Mouse (Mus musculus): ENCODE measurements at regions not wholly inside any gene's neighbourhood (a gene's known extent, or its start where the extent isn't known, plus 50 kb on each side); places are given as distances from the start of the nearest gene placed in this dataset.

DNA sequence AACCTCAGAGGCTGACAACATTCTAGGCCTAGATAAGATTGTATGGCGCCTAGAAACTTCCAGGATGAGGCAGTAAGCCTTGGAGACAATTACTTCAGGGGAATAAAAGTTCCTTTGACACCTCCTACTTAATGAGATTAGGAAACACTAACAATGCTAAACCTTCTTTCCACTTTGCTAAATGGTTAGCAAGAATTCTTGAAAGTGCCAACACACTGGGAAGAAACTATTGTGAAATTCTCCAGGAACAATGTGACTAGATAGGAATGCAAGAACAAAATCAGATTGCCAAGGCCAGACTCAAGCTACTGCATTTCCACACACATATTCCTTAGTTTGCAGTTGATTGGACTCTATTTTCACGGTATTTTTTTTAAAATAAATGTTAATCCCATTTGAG lies 76.0 kb upstream of the Dpyd start:
- Histone ChIP-seq H3K36me3 (ENCODE audit: control insufficient read depth, insufficient read depth) (no peaks in the 10 kb centered on the region), H3K9ac (replicated peaks; ENCODE audit: low read depth, low read length) (no peak overlapping the region), H3K4me2 (ENCODE audit: low read length) (no peak overlapping the region), H3K4me3 (replicated peaks; ENCODE audit: low read length) (no peak overlapping the region), H3K4me1 (replicated peaks; ENCODE audit: control insufficient read depth, insufficient read depth, low read length) (0 out of 2 replicates have a peak, but pooled peaks cover 2% of the 10 kb centered on the region), H3K27me3 (replicated peaks; ENCODE audit: control insufficient read depth, insufficient read depth, low read length) (no peaks in the 10 kb centered on the region), H3K9me3 (ENCODE audit: control insufficient read depth, low read length) (no peaks in the 10 kb centered on the region), H3K27ac (ENCODE audit: low read length) (no peak overlapping the region)
- WGBS = 62% methylated on average over 2 of the region's 2 CpGs
- ATAC-seq = no peak

DNA sequence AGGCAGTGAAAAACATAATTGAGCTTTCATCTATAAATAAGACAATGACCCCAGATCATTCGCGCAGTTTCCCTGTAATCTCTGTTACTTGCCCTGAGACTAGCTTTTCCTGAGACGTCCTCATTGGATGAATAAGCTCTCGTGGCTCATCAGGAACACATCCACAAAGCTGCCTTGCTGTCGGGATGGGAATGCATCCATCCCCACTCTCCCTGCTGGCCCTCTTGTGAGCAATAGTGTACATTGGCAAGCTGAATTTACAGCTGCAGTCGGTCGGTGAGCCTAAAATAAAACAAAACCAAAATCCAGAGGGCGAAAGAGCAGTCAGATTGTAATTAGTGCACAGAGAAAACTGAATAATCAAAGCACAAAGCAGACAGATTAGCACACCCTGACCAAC lies 74.5 kb upstream of the Dpyd start:
- no peak for ATAC-seq
- no peaks in the 10 kb centered on the region for H3K9me3 ChIP-seq (ENCODE audit: control insufficient read depth, low read length)
- 55% methylated on average over 8 of the region's 8 CpGs for WGBS
- H3K27ac ChIP-seq (ENCODE audit: low read length) = no peak overlapping the region
- H3K4me1 ChIP-seq (replicated peaks; ENCODE audit: control insufficient read depth, insufficient read depth, low read length) = 0 out of 2 replicates have a peak, but pooled peaks cover 2% of the 10 kb centered on the region
- H3K9ac ChIP-seq (replicated peaks; ENCODE audit: low read depth, low read length) = no peak overlapping the region
- H3K4me2 ChIP-seq (ENCODE audit: low read length) = no peak overlapping the region
- no peak overlapping the region for H3K4me3 ChIP-seq (replicated peaks; ENCODE audit: low read length)
- no peaks in the 10 kb centered on the region for H3K27me3 ChIP-seq (replicated peaks; ENCODE audit: control insufficient read depth, insufficient read depth, low read length)
- H3K36me3 ChIP-seq (ENCODE audit: control insufficient read depth, insufficient read depth) = no peaks in the 10 kb centered on the region

DNA sequence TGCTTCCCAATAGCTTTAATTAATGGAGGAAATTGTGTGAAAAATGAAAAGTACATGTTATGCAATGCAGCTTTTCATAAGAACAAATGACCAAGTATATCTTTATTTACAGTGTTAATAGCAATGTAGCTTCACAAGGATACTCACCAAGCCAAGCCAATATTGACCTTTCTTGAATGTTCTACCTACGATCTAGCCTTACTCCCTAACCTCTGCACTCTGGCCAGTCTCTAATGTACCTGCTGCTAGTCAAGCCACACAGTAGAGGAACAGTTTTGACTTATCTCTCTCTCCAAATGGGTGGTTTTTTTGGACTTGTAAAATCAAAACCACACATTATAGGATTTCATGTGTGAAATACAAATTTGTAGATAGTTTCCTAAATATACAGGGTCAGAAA lies 70.8 kb upstream of the Dpyd start:
- Histone ChIP-seq H3K9me3 (ENCODE audit: control insufficient read depth, low read length) (no peaks in the 10 kb centered on the region), H3K4me3 (replicated peaks; ENCODE audit: low read length) (no peak overlapping the region), H3K9ac (replicated peaks; ENCODE audit: low read depth, low read length) (no peak overlapping the region), H3K4me1 (replicated peaks; ENCODE audit: control insufficient read depth, insufficient read depth, low read length) (0 out of 2 replicates have a peak, but pooled peaks cover 2% of the 10 kb centered on the region), H3K27ac (ENCODE audit: low read length) (no peak overlapping the region), H3K4me2 (ENCODE audit: low read length) (no peak overlapping the region), H3K27me3 (replicated peaks; ENCODE audit: control insufficient read depth, insufficient read depth, low read length) (no peaks in the 10 kb centered on the region), H3K36me3 (ENCODE audit: control insufficient read depth, insufficient read depth) (no peaks in the 10 kb centered on the region)
- WGBS = 97% methylated on average over 1 of the region's 1 CpGs
- no peak for ATAC-seq

DNA sequence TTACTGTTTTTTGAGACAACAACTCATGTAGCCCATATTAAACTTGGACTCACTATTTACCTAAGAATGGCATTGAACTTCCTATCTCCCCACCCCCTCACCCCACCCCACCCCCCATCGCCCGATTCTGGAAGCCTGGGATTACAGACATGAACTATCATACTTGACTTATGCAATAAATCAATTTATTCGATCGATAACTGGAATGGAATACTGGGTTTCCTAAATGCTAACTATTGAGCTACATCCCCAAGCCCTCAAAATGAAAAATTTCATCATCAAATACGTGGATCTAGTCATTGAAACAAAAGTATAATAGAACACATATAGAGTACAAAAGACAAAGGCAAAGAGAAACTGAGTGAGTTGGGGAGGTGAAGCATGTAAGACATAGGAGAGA lies 70.1 kb upstream of the Dpyd start:
- Histone ChIP-seq H3K36me3 (ENCODE audit: control insufficient read depth, insufficient read depth) (no peaks in the 10 kb centered on the region), H3K27ac (ENCODE audit: low read length) (no peak overlapping the region), H3K4me2 (ENCODE audit: low read length) (no peak overlapping the region), H3K9ac (replicated peaks; ENCODE audit: low read depth, low read length) (no peak overlapping the region), H3K4me3 (replicated peaks; ENCODE audit: low read length) (no peak overlapping the region), H3K27me3 (replicated peaks; ENCODE audit: control insufficient read depth, insufficient read depth, low read length) (no peaks in the 10 kb centered on the region), H3K9me3 (ENCODE audit: control insufficient read depth, low read length) (no peaks in the 10 kb centered on the region), H3K4me1 (replicated peaks; ENCODE audit: control insufficient read depth, insufficient read depth, low read length) (0 out of 2 replicates have a peak, but pooled peaks cover 2% of the 10 kb centered on the region)
- WGBS = 92% methylated on average over 5 of the region's 5 CpGs
- ATAC-seq = no peak

DNA sequence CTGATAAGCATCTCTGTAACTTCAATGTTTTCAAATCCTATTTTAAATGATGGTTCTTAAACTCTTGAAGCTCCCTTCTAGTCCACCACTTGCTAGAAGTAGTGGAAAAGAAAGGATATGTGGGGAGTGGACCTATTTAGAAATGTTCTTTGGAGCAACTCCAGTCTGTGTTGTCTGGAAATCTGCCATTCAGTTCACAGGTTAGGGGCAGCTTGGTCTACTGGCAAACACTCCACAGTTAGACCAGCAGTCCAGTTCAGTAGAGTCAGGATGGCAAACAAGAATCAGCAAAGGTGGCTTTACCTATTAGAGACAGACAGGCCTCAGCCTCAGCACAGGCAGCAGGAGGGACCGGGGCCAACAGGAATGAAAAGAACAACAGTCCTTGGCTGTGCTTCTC lies 67.3 kb upstream of the Dpyd start:
- Histone ChIP-seq H3K36me3 (ENCODE audit: control insufficient read depth, insufficient read depth) (no peaks in the 10 kb centered on the region), H3K9ac (replicated peaks; ENCODE audit: low read depth, low read length) (no peak overlapping the region), H3K27ac (ENCODE audit: low read length) (no peak overlapping the region), H3K4me1 (replicated peaks; ENCODE audit: control insufficient read depth, insufficient read depth, low read length) (no peaks in the 10 kb centered on the region), H3K27me3 (replicated peaks; ENCODE audit: control insufficient read depth, insufficient read depth, low read length) (no peaks in the 10 kb centered on the region), H3K9me3 (ENCODE audit: control insufficient read depth, low read length) (no peaks in the 10 kb centered on the region), H3K4me3 (replicated peaks; ENCODE audit: low read length) (no peak overlapping the region), H3K4me2 (ENCODE audit: low read length) (no peak overlapping the region)
- no peak for ATAC-seq
- WGBS = 88% methylated on average over 1 of the region's 1 CpGs

DNA sequence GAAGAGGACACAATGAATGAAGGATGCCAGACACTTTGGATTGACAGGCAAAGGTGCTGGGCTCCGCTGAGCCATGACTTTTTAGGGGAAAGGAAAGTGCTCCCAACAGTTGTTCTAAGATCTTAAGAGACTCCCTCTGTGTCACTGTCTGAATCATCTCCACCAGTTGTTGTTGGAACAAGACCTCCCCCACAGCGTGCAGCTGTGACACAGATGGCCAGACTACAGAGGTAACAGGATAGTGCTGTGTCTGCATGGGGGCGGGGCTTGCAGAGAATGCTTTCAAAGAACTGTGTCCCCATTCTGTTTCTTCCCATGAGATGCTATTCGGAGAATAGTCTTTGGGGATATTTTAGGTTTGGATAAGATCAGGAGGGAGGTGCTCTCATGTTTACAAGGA lies 61.7 kb upstream of the Dpyd start:
- no peaks in the 10 kb centered on the region for H3K9me3 ChIP-seq (ENCODE audit: control insufficient read depth, low read length)
- no peak overlapping the region for H3K27ac ChIP-seq (ENCODE audit: low read length)
- H3K27me3 ChIP-seq (replicated peaks; ENCODE audit: control insufficient read depth, insufficient read depth, low read length) = no peaks in the 10 kb centered on the region
- ATAC-seq = no peak
- H3K4me1 ChIP-seq (replicated peaks; ENCODE audit: control insufficient read depth, insufficient read depth, low read length) = no peaks in the 10 kb centered on the region
- no peak overlapping the region for H3K9ac ChIP-seq (replicated peaks; ENCODE audit: low read depth, low read length)
- H3K36me3 ChIP-seq (ENCODE audit: control insufficient read depth, insufficient read depth) = no peaks in the 10 kb centered on the region
- WGBS = 47% methylated on average over 4 of the region's 4 CpGs
- H3K4me3 ChIP-seq (replicated peaks; ENCODE audit: low read length) = no peak overlapping the region
- H3K4me2 ChIP-seq (ENCODE audit: low read length) = no peak overlapping the region

DNA sequence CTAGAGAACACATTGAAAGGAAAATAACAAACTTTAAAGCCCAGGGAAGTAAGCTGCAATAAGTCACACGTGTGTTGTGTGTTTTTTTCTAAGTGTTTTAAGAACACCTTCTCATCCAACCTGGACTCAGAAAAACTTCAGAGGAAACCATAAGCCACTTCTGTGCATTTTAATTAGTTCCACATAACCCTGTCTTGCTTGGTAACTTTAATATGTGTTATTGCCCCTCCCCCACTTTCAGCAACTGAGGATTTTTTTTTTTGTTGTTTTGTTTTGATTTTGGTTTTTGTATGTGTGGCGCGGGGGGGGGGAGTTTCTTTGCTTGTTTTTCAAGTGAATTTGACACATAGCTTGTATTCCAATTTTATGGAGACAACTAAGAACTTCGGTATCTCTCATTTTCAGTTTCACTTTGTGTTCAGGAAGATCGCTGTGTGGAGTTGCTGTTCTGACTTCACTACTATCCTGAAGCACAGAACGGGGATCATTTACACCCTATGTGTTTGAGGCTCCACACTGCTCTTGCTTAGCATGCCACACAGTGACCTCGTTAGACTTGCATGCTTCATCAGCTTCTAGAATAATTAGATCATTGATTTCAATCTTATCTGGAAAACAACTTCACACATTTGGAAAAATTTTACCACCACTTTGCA lies 54.2 kb upstream of the Dpyd start:
- Histone ChIP-seq H3K27ac (ENCODE audit: low read length) (no peak overlapping the region), H3K9me3 (ENCODE audit: control insufficient read depth, low read length) (no peaks in the 10 kb centered on the region), H3K9ac (replicated peaks; ENCODE audit: low read depth, low read length) (no peak overlapping the region), H3K4me2 (ENCODE audit: low read length) (no peak overlapping the region), H3K27me3 (replicated peaks; ENCODE audit: control insufficient read depth, insufficient read depth, low read length) (no peaks in the 10 kb centered on the region), H3K36me3 (ENCODE audit: control insufficient read depth, insufficient read depth) (no peaks in the 10 kb centered on the region), H3K4me3 (replicated peaks; ENCODE audit: low read length) (no peak overlapping the region), H3K4me1 (replicated peaks; ENCODE audit: control insufficient read depth, insufficient read depth, low read length) (peaks cover 10% of the 10 kb centered on the region)
- no peak; the same call in 1 of the 2 replicates for ATAC-seq
- WGBS = 60% methylated on average over 7 of the region's 7 CpGs

DNA sequence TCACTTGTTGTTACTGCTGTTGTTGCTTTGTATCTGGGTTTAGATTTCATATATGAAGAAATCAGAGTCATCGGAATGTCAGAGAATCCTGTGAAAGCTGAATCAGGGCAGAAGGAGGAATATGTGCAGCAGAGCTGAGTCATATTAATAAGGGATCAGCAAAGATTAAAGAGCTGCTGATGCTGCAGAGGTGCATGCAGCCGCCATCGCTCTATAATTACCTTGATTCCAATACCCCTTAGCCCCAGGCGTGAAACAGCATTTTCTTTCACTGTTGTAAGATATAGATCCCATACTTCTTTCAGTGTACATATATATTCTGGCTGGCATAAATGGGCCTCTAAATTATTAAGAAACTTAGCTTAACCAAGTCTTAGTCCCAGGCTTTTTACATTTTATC lies 51.1 kb upstream of the Dpyd start:
- H3K4me3 ChIP-seq (replicated peaks; ENCODE audit: low read length) = no peak overlapping the region
- H3K4me1 ChIP-seq (replicated peaks; ENCODE audit: control insufficient read depth, insufficient read depth, low read length) = peaks cover 10% of the 10 kb centered on the region
- ATAC-seq = no peak
- H3K27me3 ChIP-seq (replicated peaks; ENCODE audit: control insufficient read depth, insufficient read depth, low read length) = no peaks in the 10 kb centered on the region
- H3K4me2 ChIP-seq (ENCODE audit: low read length) = no peak overlapping the region
- no peaks in the 10 kb centered on the region for H3K9me3 ChIP-seq (ENCODE audit: control insufficient read depth, low read length)
- H3K9ac ChIP-seq (replicated peaks; ENCODE audit: low read depth, low read length) = no peak overlapping the region
- H3K36me3 ChIP-seq (ENCODE audit: control insufficient read depth, insufficient read depth) = peaks cover under 1% of the 10 kb centered on the region; the same call in 1 of the 2 replicates
- no peak overlapping the region for H3K27ac ChIP-seq (ENCODE audit: low read length)
- WGBS = 79% methylated on average over 4 of the region's 4 CpGs

DNA sequence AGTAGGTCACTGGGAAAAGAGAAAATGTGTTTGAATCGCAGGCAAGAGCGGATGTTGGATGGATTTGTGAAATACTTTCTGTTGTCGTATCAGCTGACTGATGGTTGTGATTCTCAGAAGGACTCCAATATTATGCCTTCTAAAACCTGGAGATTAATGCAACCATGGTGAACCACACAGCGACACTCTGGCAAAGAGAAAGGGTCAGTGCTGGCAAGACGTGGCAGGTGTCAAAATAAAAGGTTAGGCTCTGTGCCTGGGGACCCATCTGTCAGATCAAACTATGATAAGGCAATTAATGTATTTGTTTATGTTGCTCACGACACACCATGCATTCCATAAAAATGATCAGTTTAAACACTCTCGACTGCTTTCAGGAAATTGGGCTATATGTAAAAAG lies 50.0 kb upstream of the Dpyd start:
- H3K9ac ChIP-seq (replicated peaks; ENCODE audit: low read depth, low read length) = no peak overlapping the region
- no peaks in the 10 kb centered on the region for H3K27me3 ChIP-seq (replicated peaks; ENCODE audit: control insufficient read depth, insufficient read depth, low read length)
- H3K36me3 ChIP-seq (ENCODE audit: control insufficient read depth, insufficient read depth) = peaks cover 4% of the 10 kb centered on the region; the same call in 1 of the 2 replicates
- H3K9me3 ChIP-seq (ENCODE audit: control insufficient read depth, low read length) = no peaks in the 10 kb centered on the region
- H3K4me1 ChIP-seq (replicated peaks; ENCODE audit: control insufficient read depth, insufficient read depth, low read length) = peaks cover 10% of the 10 kb centered on the region
- H3K4me3 ChIP-seq (replicated peaks; ENCODE audit: low read length) = no peak overlapping the region
- no peak overlapping the region; the same call in 1 of the 2 replicates for H3K4me2 ChIP-seq (ENCODE audit: low read length)
- H3K27ac ChIP-seq (ENCODE audit: low read length) = no peak overlapping the region
- ATAC-seq = peak; percentile 51; the same call in 1 of the 2 replicates
- 22% methylated on average over 7 of the region's 7 CpGs for WGBS

Data from forebrain, embryonic 16.5 days (tissue).